Mouse (Mus musculus) mouse trophoblast stem cell (cell line): ENCODE measurements around the gene Fgf8.

Experiments
- in situ Hi-C, 2 experiments: fragments of 300-500 bp; cut with MseI, MboI; formaldehyde crosslinking; loops; 2 replicates in 1 of 2; 3 replicates in 1 of 2; pipeline ENCODE4 v1.15.1; 2025

Gene Fgf8

GRCm38 (mm10) chr19:45730042-45730441 lies 12.7 kb downstream of the Fgf8 start:
- in situ Hi-C loops: no loop called here

DNA sequence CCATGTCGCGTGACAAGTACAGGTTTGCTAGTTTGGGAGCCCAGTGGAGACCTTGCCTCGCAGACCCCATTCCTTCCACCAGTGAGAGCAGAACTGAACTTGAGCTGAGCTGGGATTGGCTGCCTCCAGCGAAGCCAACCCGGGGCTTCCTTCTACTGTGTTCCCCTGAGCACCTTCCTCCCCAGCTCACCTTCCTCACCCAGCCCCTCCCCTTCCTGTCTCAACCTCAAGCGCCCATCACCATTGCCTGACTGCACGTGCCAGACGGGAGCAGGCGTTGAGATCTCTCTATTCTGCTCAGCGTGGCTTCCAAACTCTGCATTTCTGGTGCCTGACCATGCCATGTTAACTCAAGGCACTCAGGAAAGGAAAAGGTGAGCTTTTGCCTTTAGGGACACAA lies 15.5 kb downstream of the Fgf8 start:
- in situ Hi-C loops: no loop called here

GRCm38 (mm10) chr19:45725677-45726277 lies 16.9 kb downstream of the Fgf8 start:
- in situ Hi-C loops: no loop called here

GRCm38 (mm10) chr19:45722188-45722587 lies 20.5 kb downstream of the Fgf8 start:
- in situ Hi-C loops: no loop called here

DNA sequence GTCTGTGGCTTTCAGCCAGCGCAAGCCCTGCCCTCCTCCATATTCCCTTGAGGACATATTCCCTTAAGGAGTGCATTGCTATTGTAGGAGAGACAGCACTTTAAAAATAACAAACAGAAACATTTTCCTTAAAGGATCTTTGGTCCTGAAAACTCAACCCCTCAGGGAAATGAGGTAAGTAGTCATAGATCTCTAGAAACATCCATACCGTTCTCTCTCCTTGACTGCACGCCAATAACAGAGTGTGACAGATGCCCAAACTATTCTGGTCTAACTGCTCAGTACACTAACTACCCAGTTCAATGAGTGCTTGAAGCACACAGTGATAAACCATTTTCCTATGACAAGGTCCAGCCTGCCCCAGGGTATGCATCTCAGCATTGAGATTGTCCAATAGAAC lies 24.4 kb downstream of the Fgf8 start:
- in situ Hi-C loops: no loop called here

DNA sequence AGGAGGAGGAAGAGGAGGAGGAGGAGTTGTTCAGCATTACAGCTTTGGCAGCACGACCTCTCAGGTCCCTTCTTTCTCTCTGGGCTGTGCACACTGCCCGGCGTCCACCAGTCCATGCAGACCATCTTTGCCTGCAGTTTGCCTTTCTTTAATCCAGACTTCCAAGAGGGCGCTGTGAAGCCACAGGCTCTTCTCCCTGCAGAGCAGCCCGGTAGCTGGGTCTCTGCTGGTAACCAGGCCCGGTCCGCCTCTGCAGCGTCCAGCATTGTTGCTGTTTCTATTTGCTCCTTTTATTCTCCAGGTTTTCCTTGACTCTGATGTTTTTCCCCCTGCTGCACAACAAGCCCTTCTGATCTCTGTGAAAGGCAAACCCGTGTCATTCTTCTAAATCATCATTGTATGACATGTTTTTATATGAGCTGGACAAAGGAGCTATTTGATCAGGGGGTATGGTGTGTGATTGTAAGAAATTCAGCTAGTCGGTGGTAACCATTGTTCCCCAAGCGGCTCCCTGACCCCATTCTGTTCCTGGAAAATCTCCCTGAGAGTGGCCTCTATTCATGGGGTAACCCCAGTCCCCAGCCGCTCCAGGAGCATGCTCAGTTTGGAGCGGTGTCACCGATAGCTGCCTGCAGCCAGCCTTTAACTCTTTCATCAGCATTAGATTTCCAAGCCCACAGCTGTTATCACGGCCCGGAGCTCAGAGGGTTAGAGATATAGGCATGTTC lies 25.1 kb downstream of the Fgf8 start:
- in situ Hi-C loops: no loop called here

DNA sequence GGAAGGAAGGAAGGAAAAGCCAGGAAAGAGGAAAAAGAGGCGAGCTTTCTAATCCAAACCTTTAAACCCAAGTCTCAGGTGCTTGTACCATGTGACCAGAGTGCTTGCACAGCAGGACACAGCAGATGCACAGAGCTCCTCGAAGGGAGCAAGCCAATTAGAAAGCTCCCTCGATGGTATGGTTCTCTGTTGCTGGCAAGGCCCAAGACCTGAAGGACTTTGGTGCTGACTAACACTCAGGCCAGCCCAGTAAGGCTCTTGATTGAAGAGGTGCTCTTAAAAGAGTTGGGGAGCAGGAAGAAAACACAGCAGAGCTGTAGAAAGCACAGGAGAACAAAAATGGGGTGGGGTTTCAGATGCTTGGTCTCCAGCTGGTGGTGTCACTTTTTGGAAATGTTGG lies 34.0 kb downstream of the Fgf8 start:
- in situ Hi-C loops: no loop called here

DNA sequence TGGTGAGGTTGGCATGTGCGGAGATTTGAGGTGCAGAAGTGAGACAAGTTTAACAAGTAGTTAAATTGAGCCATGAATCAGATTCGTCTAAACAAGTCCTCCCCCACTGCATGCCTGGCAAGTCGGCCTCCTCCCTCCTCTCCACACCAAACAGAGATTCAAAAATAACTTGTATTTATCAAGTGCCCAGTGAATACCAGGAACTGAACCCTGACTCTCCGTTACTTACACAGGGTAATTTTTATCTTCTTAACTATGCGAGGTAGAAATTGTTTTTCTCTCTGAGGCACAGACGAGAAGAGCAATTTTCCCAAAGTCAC lies 46.5 kb downstream of the Fgf8 start:
- in situ Hi-C loops: no loop called here

GRCm38 (mm10) chr19:45695496-45696280 lies 47.0 kb downstream of the Fgf8 start:
- in situ Hi-C loops: no loop called here

- in situ Hi-C loops: no loop called here
Observed at GRCm38 (mm10) chr19:45694056-45694455, 48.7 kb downstream of the Fgf8 start.

GRCm38 (mm10) chr19:45692211-45692610 lies 50.5 kb downstream of the Fgf8 start:
- in situ Hi-C loops: no loop called here

DNA sequence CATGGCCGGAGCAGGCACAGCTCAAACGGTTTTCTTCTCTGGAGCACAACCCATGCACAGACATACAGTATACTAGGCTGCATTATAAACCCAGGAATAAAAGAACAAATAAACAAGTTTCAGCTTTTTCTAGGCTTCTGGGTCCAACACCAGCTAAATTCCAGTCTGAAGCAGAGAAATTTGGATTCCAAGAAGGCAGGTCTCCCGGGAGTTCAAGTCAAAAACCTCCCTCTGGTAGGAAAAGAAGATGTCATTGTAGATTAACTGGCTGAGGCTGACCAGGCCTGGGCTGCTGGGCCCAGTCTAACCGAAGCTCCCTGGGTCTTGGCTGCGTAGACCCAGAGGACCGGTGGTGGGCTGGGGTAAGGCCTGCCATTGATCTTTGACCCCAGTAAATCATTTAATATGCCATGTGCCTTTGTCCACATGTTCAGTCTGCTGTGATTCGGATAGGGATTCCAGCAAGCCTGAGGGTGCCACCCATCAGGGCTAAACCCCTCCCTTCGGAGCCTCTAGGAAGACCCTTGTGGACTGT lies 51.6 kb downstream of the Fgf8 start:
- in situ Hi-C loops: no loop called here

DNA sequence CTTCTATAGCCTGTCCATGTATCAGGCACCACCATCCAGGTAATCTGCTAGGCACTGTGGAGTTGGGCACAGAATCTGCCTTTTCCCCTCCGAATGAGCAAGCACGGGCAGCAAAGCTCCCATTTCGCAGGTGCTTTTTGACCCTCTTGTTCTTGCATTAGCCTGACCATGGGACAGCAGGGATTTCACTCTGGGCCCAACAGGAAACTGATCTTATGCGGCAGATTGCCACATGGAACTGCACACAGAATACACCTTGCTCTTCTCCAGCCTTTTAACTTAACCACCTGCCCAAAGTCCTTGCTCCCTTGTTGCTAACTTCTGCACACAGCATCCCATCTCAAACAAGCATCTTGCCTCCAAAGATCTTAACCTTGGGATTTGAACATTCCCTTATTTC lies 55.7 kb downstream of the Fgf8 start:
- in situ Hi-C loops: no loop called here
